Mouse (Mus musculus) right cerebral cortex, postnatal 4 days (tissue): ENCODE results near the gene Rxrb.

Experiments
- DNase-seq: peaks from one replicate; pipeline ENCODE4 v3.0.0-alpha.2; 2022

Gene Rxrb

DNA sequence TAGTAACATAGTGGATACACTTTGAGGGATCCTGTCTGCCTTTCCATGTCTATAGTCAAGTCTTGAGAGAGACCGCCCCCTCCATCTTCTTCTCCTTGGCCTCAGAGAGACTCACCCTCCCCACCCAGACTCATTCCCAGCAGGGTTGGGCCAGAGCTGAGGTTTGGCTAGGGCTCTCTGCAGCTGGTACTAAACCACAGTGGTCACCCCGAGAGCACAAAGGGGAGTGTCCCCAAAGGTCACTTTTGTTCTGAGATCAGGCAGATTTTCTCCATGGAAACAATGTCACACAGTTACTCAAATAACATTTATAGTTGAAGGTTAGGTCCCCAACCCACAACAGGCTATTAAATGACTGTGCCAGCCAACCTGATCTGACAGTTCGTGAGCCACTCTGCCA is 37.3 kb downstream of the Rxrb start:
- no peak for DNase-seq

DNA sequence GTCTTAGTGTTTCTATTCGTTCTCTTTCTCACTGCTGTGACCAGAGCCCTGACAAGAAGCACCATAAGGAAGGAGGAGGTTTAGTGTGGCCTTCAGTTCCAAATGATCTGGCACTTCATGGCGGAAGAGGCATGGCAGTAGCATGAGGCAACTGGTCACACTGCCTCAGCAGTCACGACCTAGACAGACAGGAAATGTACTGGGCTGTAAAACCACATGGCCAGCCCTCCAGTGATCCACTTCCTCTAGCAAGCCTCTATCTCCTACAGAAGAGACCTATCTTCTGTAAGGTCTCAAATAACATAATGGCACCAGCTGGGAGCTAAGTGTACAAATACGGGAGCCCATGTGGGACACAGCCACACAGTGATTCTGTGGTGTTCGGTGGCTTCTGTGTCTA is 40.5 kb downstream of the Rxrb start:
- DNase-seq: no peak

DNA sequence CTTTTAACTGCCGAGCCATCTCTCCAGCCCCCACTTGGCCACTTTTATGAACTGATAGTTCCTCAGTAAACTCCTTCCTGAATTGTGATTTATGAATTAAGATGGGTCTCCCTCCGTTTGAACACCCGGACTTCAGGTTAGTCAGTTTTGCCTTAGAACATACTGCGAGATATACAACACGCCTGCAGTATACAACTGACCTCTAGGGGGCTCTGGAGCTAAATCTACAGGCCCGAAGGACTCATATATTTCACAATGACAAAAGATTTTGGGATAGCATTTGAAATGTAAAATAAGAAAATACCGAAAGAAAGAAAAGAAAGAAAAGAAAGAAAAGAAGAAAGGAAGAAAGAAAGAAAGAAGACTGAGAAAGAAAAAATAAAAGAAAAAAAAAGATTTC is 43.7 kb downstream of the Rxrb start:
- peak; percentile 86 for DNase-seq

DNA sequence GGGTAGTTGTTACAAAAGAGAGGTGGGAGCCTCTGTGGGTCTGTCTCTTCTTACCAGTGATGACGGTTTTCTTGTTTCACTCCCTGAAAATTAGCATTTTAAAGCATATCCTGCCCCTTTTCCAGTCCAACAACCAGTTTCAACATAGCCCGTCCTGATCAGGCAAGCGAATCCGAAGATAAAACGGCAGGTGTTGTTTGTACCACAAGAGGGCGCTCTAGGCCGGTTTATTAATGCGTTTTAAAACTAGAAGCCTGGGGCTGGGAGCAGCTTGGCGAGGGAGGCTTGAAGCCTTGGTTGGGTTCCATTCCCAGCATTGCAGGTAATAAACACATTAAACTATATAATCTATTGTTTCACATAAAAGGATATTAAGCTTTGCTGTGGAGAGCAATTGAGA is 45.9 kb downstream of the Rxrb start:
- DNase-seq: peak; percentile 79

DNA sequence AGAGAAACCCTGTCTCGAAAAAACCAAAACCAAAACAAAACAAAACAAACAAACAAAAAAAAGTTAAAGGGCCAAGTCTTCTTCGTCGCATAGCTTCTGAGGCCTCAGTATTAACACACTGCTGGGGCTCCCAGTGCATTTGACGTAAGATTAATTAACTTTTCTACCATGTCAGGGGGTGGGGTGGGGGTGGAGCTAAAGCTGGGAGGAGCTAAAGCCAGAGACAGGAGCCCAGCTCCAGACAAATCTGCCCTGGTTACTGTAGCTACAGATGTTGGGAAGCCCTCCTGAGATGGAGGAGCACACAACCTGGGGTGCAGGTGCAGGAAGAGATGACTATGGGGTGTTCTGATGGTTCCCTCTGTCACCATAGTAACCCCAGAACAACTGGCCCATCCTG is 46.5 kb downstream of the Rxrb start:
- DNase-seq: no peak

DNA sequence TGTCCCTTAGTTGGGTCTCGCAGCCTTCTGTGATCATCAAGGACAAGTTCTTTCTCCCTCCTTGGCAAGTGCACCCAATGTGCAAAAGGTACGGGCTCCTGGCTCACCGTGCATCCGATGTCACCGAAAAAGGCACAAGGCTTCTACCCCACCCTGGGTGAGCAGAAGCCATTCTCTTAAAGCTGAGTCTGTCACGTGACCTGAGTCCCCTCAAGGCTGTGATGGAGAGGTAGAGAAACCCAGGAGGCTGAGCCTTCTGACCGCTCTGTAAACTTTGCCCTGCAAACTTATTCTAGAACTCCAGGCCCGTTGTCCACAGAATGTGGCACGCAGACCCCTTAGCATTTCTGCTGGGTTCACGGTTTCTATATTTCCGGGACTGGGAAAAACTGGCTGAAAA is 47.4 kb downstream of the Rxrb start:
- no peak for DNase-seq

DNA sequence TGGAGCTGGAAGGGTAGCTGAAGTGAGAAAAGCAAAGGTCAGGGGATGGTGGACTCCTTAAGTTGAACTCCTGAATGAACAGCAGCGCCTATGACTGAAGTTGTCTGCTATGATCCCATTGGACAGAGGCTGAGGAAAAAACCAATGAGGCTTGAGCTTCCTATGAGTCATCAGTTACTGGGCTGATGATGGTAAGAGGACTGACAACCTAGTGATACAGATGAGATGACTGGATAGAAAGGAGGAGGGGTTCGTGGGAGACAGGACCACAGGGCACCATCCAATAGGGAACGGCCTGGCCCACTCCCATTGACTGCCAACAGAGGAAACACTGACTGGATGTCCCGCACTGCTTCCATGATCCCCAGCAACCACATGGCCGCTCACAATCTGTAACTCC is 48.0 kb downstream of the Rxrb start:
- DNase-seq: no peak

DNA sequence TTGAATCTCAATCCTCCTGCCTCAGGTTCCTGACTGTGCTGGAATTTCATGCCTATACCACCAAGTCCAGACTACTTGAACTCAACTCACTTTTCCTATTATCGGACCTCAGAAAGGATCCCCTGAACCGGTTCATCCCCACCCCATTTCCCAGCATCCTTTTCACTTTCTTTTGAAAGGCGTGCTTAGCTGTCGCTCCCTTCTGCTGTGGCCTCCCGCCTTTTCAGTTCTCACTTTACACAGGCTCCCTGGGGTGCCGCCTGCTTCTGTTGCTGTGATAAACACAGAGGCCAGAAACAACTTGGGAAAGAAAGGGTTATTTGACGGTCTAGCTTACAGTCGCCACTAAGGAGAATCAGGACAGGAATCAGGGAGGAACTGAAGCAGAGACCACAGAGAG is 51.5 kb downstream of the Rxrb start:
- DNase-seq: no peak

DNA sequence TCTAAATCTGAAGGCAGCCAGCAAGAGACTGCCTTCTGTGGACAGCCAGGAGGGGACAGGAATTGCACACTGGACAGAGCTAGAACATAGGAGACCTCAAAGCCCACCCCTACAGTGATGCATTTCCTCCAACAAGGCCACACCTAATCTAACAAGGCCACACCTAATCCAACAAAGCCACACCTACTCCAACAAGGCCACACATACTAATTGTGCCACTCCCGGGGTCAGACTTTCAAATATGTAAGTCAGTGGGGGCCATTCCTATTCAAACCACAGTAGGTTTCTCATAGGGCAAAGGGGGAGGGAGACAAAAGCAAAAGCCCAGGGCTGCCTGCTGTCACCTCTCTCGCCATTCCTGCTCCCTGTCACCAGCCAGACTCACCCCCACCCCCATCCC is 55.8 kb downstream of the Rxrb start:
- no peak for DNase-seq
